15 mouse cellular contexts compared by ENCODE assay signal in the genomic region with DNA sequence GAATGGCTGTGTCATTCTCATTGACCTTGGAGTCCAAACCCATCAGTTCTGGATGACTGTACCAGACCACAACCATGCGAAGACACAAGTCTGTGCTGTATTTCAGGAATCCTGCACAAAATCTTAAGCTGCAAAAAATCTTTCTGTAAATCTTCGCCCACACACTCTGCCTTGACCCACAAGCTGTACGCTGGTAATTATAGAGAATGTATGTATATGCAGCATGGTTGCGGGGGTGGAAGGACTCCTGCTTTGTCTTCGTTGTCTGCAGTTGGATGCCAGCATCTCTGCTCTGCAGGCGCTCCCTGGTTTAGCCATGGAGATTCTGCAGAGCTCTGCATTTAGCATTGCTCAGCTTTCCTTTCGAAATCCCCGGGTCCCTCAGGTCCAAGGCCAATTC. TPM values are rescaled to one million over a fixed set of nuclear protein-coding genes. Genes with fewer than 3 reads are reported as not detected.
DNase-seq lines count a peak whose midpoint lies in the region; ATAC-seq and TF ChIP-seq lines count a peak whose summit lies in the region.
"Had no signal": no experiment of that assay in that cellular context is flagged by ENCODE, and none has a peak within 500 bp of the region (broad histone marks: within the 10 kb centered on the region; RNA-seq: fewer than 3 reads in every experiment).

No protein-coding gene starts in this region.

- H3K4me3 ChIP-seq in hindbrain, postnatal 0 days (ENCODE audit: low read length): no peak overlapping the region
- H3K4me3 ChIP-seq in hindbrain, embryonic 12.5 days: no peak overlapping the region
- no peak overlapping the region for H3K4me3 ChIP-seq in intestine, embryonic 16.5 days (ENCODE audit: low read length)
- H3K4me3 ChIP-seq: heart, embryonic 15.5 days; layer of hippocampus, adult 2 months had no signal

- no peak overlapping the region for H3K4me2 ChIP-seq in hindbrain, postnatal 0 days (ENCODE audit: low read depth, low read length)
- H3K4me2 ChIP-seq in hindbrain, embryonic 12.5 days (replicated peaks): no peak overlapping the region
- H3K4me2 ChIP-seq in intestine, embryonic 16.5 days (ENCODE audit: low read depth, low read length): no peak overlapping the region
- H3K4me2 ChIP-seq: heart, embryonic 15.5 days; hindbrain, embryonic 14.5 days; midbrain, embryonic 11.5 days had no signal

- H3K9ac ChIP-seq in hindbrain, postnatal 0 days (replicated peaks; ENCODE audit: low read length): no peak overlapping the region
- no peak overlapping the region for H3K9ac ChIP-seq in hindbrain, embryonic 12.5 days
- no peak overlapping the region for H3K9ac ChIP-seq in intestine, embryonic 16.5 days (ENCODE audit: low read depth, low read length)
- H3K9ac ChIP-seq: heart, embryonic 15.5 days; hindbrain, embryonic 14.5 days had no signal

- no peak for TF ChIP-seq CTCF in hindbrain, postnatal 0 days (IDR thresholded peaks at IDR 0.05; ENCODE audit: low read depth)

- intact Hi-C loops in left cerebral cortex, postnatal 14 days (cut with DNase I): loop anchor here (10.0 kb wide), 1 partner anchor 256 kb away; no protein-coding TSS in a partner anchor

- no peak for ATAC-seq in hindbrain, postnatal 0 days
- no peak for ATAC-seq in hindbrain, embryonic 12.5 days (ENCODE audit: low FRiP score)
- ATAC-seq in intestine, embryonic 16.5 days: no peak
- ATAC-seq: forebrain, embryonic 16.5 days had no signal

- H3K27me3 ChIP-seq in hindbrain, postnatal 0 days (ENCODE audit: insufficient read depth, low read length): no peaks in the 10 kb centered on the region
- H3K27me3 ChIP-seq in hindbrain, embryonic 12.5 days: no peaks in the 10 kb centered on the region
- H3K27me3 ChIP-seq in intestine, embryonic 16.5 days (replicated peaks; ENCODE audit: control insufficient read depth, insufficient read depth, low read length): no peaks in the 10 kb centered on the region
- H3K27me3 ChIP-seq: heart, embryonic 15.5 days had no signal

- H3K27ac ChIP-seq in hindbrain, postnatal 0 days: no peak overlapping the region
- H3K27ac ChIP-seq in hindbrain, embryonic 12.5 days: no peak overlapping the region
- no peak overlapping the region for H3K27ac ChIP-seq in intestine, embryonic 16.5 days (ENCODE audit: low read length)
- H3K27ac ChIP-seq: heart, embryonic 15.5 days; hindbrain, embryonic 14.5 days; layer of hippocampus, adult 2 months had no signal

- DNase-seq in hindbrain, postnatal 0 days (ENCODE audit: low spot score): peak; percentile 12
- DNase-seq in frontal cortex, postnatal 14 days (ENCODE audit: low spot score in 2 of 2): peak; percentile 47 to 49
- peak; percentile 71 to 91 for DNase-seq in left cerebral cortex, postnatal 14 days (ENCODE audit: low spot score in 2 of 2)
- DNase-seq in right cerebral cortex, postnatal 36 days (ENCODE audit: low spot score in 2 of 2): peak; percentile 75 to 88
- no peak for DNase-seq in cerebellum, postnatal 14 days
- DNase-seq: cerebellum, adult 2 months; kidney, adult 9 months had no signal

- WGBS in hindbrain, postnatal 0 days: 58% methylated on average over 8 of the region's 8 CpGs
- WGBS in hindbrain, embryonic 12.5 days: 72% methylated on average over 8 of the region's 8 CpGs
- 75% methylated on average over 8 of the region's 8 CpGs for WGBS in intestine, embryonic 16.5 days

- H3K36me3 ChIP-seq in hindbrain, postnatal 0 days (ENCODE audit: insufficient read depth, low read length): no peaks in the 10 kb centered on the region
- H3K36me3 ChIP-seq in hindbrain, embryonic 12.5 days: no peaks in the 10 kb centered on the region
- no peaks in the 10 kb centered on the region for H3K36me3 ChIP-seq in intestine, embryonic 16.5 days (ENCODE audit: control insufficient read depth, insufficient read depth, low read length)
- H3K36me3 ChIP-seq: G1E; heart, embryonic 15.5 days had no signal

- 0 out of 2 replicates have a peak, but pooled peaks cover 6% of the 10 kb centered on the region for H3K4me1 ChIP-seq in hindbrain, postnatal 0 days (ENCODE audit: insufficient read depth, low read length)
- peaks cover 2% of the 10 kb centered on the region; the same call in 1 of the 2 replicates for H3K4me1 ChIP-seq in hindbrain, embryonic 12.5 days
- H3K4me1 ChIP-seq in intestine, embryonic 16.5 days (ENCODE audit: control insufficient read depth, insufficient read depth, low read length): no peaks in the 10 kb centered on the region

- no peaks in the 10 kb centered on the region for H3K9me3 ChIP-seq in hindbrain, postnatal 0 days (ENCODE audit: low read length)
- no peaks in the 10 kb centered on the region for H3K9me3 ChIP-seq in hindbrain, embryonic 12.5 days (replicated peaks)
- no peaks in the 10 kb centered on the region for H3K9me3 ChIP-seq in intestine, embryonic 16.5 days (ENCODE audit: control insufficient read depth, low read length)
- H3K9me3 ChIP-seq: G1E; heart, embryonic 15.5 days had no signal

RNA-seq across cellular contexts. Expression of a gene that starts 42.9 kb away (rescaled TPM):
- 0.14 and 0.47 TPM in 2 replicates for total RNA-seq in hindbrain, postnatal 0 days (2014; rRNA removed)
- polyA plus RNA-seq in hindbrain, postnatal 0 days (2015; fragmentation: Nextera tagmentation; extraction: Ambion mirVana): 0.93 and 1.2 TPM in 2 replicates
- polyA plus RNA-seq in hindbrain, embryonic 12.5 days (2016; fragmentation: Nextera tagmentation; extraction: Ambion mirVana): 0.08 and 0.09 TPM in 2 replicates
- 1 to 10 TPM; 3.2 to 3.9 TPM for total RNA-seq in left cerebral cortex, postnatal 14 days (2021)
- polyA plus RNA-seq in intestine, embryonic 16.5 days (2015; fragmentation: Nextera tagmentation; extraction: Ambion mirVana): 0.44 and 0.45 TPM in 2 replicates
- polyA plus RNA-seq: G1E had no signal

Comparison
In these comparisons a context has a peak if more than half of its experiments do, and no peak if none do; other contexts are left out.
1. DNase-seq: peak in hindbrain, postnatal 0 days (single experiment), frontal cortex, postnatal 14 days (2 of 2), left cerebral cortex, postnatal 14 days (2 of 2) and right cerebral cortex, postnatal 36 days (2 of 2); none in cerebellum, postnatal 14 days (0 of 2).